Mouse (Mus musculus): ENCODE results near the gene Rangap1. TPM values are rescaled to one million over a fixed set of nuclear protein-coding genes. Genes with fewer than 3 reads are reported as not detected.
"Not testable (repeated sequence)": the region's sequence is repeated elsewhere in the genome, so short reads cannot be mapped to it uniquely, and the experiment has no call there.

The Rangap1 gene
- total RNA-seq, 2 experiments from 2014 or later = 210 to 216 TPM

GRCm38 (mm10) chr15:81749742-81750141 is 4.4 kb upstream of the Rangap1 start:
- intact Hi-C loops (cut with DNase I) = no loop called here
- no peak for DNase-seq (ENCODE audit: low spot score in 2 of 2)

- intact Hi-C loops (cut with DNase I) = no loop called here
- peak; percentile 35 to 55 for DNase-seq (ENCODE audit: low spot score in 2 of 2)
Observed at GRCm38 (mm10) chr15:81745601-81746114, 328 bp upstream of the Rangap1 start.

GRCm38 (mm10) chr15:81742368-81742767 is 3.0 kb downstream of the Rangap1 start:
- DNase-seq (ENCODE audit: low spot score in 2 of 2); intact Hi-C loops (cut with DNase I): not testable (repeated sequence)

- DNase-seq (ENCODE audit: low spot score in 2 of 2) = no peak
- intact Hi-C loops (cut with DNase I) = no loop called here
Observed at GRCm38 (mm10) chr15:81739924-81740323, 5.4 kb downstream of the Rangap1 start.

DNA sequence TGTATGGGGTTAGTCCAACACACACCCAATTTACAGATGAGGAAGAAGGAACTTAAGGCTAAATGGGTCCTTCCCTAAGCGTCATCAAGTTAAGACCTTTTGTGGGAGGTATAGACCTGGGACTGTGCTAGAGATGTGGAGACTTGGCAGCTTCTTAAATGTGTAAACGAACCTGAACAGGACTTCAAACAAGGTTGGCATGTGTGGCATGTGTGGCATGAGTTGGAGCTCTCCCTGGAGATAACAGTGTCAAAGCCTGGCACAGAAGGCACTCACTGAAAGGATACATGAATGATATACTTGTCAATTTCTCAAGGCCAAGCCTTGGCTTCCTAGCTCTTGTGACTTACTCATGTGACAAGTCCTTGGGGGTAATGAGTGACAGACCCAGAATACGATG is 6.0 kb downstream of the Rangap1 start:
- intact Hi-C loops (cut with DNase I) = no loop called here
- DNase-seq (ENCODE audit: low spot score in 2 of 2) = no peak

- intact Hi-C loops (cut with DNase I) = no loop called here
Observed at GRCm38 (mm10) chr15:81735075-81735474, 10.3 kb downstream of the Rangap1 start.

GRCm38 (mm10) chr15:81729792-81730635 is 15.3 kb downstream of the Rangap1 start:
- intact Hi-C loops (cut with DNase I) = no loop called here
- DNase-seq (ENCODE audit: low spot score in 2 of 2) = peak; percentile 99 to 100

More at GRCm38 (mm10) chr15:81735075-81735474, 10.3 kb downstream of the Rangap1 start:
- no peak for DNase-seq (ENCODE audit: low spot score in 2 of 2)

- DNase-seq (ENCODE audit: low spot score in 2 of 2) = peak; percentile 68 to 86
- intact Hi-C loops (cut with DNase I) = no loop called here
Observed at GRCm38 (mm10) chr15:81729241-81729791, 16.0 kb downstream of the Rangap1 start.

- DNase-seq (ENCODE audit: low spot score in 2 of 2) = no peak
- intact Hi-C loops (cut with DNase I) = no loop called here
Observed at GRCm38 (mm10) chr15:81725965-81726364, 19.4 kb downstream of the Rangap1 start.

DNA sequence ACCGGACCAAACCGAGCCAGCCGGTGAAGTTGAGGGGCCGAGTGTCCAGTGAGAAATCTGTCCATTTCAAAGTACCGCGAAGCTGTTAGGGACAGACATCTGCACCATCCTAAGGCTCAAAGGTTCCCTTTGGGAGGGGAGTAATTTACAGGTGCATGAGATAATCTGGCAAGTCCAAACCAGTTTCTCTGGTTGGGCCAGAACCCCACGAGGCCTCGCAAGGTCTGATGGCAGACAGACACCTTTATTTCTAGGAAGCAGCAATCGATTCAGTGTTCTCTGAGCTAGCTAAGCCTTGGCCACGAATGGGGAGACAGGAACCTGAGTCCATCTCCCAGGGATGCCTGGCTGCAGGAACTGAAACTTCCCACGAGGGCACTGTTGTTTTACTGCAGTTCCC is 21.7 kb downstream of the Rangap1 start:
- intact Hi-C loops (cut with DNase I) = no loop called here
- no peak for DNase-seq (ENCODE audit: low spot score in 2 of 2)

GRCm38 (mm10) chr15:81722361-81722760 is 23.0 kb downstream of the Rangap1 start:
- DNase-seq (ENCODE audit: low spot score in 2 of 2) = no peak
- intact Hi-C loops (cut with DNase I) = no loop called here

GRCm38 (mm10) chr15:81719139-81719531 is 26.2 kb downstream of the Rangap1 start:
- DNase-seq (ENCODE audit: low spot score in 2 of 2) = no peak
- intact Hi-C loops (cut with DNase I) = no loop called here

- DNase-seq (ENCODE audit: low spot score in 2 of 2) = peak; percentile 62 to 77
- intact Hi-C loops (cut with DNase I) = no loop called here
Observed at GRCm38 (mm10) chr15:81718336-81719138, 26.8 kb downstream of the Rangap1 start.

- intact Hi-C loops (cut with DNase I) = no loop called here
Observed at GRCm38 (mm10) chr15:81713742-81714141, 31.6 kb downstream of the Rangap1 start.

GRCm38 (mm10) chr15:81710801-81711200 is 34.5 kb downstream of the Rangap1 start:
- no peak for DNase-seq (ENCODE audit: low spot score in 2 of 2)
- intact Hi-C loops (cut with DNase I) = no loop called here

More at GRCm38 (mm10) chr15:81713742-81714141, 31.6 kb downstream of the Rangap1 start:
- peak in 1 of 2 experiments; percentile 59 for DNase-seq (ENCODE audit: low spot score in 2 of 2)

GRCm38 (mm10) chr15:81709686-81710085 is 35.6 kb downstream of the Rangap1 start:
- intact Hi-C loops (cut with DNase I) = no loop called here
- DNase-seq (ENCODE audit: low spot score in 2 of 2) = no peak

DNA sequence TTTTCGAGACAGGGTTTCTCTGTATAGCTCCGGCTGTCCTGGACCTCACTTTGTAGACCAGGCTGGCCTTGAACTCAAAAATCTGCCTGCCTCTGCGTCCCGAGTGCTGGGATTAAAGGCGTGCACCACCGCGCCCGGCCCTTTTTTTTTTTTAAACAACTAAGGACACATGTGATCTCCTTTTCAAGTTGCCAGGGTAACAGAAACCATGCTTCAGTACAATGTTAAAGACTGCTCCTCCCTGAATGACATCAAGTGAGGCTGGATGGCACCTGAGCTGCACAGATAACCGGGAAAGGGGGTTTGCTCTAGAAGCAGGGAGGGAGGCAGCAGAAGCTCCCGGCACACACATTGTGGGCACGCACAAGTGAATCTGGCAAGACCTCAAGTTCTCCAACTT is 36.3 kb downstream of the Rangap1 start:
- intact Hi-C loops (cut with DNase I) = no loop called here
- no peak for DNase-seq (ENCODE audit: low spot score in 2 of 2)

DNA sequence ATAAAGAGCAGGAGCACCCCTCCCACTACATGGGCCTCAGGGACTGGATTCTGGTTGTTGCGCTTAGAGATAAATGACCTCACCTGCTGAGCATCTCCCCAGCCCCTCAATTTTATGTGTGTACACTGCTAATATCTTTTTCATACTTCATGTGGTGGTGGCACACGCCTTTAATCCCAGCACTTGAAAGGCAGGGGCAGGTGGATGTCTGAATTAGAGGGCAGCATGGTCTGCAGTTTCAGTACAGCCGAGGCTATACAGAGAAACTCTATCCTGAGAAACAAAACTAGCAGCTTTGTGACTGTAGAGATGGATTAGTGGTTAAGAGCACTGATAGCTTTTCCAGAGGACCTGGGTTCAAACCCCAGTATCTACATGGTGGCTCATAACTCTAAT is 42.2 kb downstream of the Rangap1 start:
- intact Hi-C loops (cut with DNase I) = no loop called here
- DNase-seq (ENCODE audit: low spot score in 2 of 2) = no peak

DNA sequence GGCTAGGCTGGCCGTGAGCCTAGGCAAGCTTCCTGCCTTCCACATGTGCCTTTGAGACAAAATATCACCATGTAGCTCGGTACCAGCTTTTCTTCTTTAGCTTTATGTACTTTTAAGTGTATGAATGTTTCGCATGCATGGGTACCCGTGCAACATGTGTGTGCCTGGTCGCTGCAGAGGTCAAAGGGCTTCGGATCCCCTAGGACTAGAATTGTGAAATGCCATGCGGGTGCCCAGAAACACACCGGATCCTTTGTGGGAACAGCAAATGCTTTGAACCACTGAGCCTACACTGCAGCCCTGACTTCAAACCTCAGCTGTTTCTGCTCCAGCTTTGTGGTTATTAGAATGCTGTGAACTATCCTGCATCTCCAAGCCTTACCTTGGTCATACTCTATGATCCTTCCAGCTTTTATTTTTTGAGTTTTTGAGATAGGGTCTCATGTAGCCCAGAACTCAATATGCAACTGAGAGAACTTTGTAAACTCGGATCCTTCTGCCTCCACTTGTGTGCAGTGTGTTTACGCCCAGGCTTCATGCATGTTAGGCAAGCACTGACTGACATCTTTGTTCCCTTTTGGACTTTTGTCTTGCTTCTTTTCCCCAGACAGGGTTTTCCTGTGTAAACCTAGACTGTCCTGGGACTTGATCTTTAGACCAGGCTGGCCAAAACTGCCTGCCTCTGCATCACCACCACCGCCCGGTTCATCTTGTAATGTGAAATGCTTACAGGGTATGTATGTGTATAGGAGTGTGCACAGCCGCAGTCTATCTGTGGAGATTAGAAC is 42.8 kb downstream of the Rangap1 start:
- no peak for DNase-seq (ENCODE audit: low spot score in 2 of 2)
- intact Hi-C loops (cut with DNase I) = no loop called here
